Mouse (Mus musculus) hindbrain, postnatal 0 days (tissue): ENCODE measurements at regions not wholly inside any gene's neighbourhood (a gene's known extent, or its start where the extent isn't known, plus 50 kb on each side); places are given as distances from the start of the nearest gene placed in this dataset. TPM values are rescaled to one million over a fixed set of nuclear protein-coding genes. Genes with fewer than 3 reads are reported as not detected.

Source experiments
- ATAC-seq: fragments of 200-750 bp; cut with Nextera tagmentation; 2 replicates; pipeline ENCODE4 v1.8.0; 2017; ENCODE audit warnings: mild to moderate bottlenecking, moderate TSS enrichment, moderate library complexity
- DNase-seq: peaks from one replicate; pipeline ENCODE4 v3.0.0-alpha.2; 2015; ENCODE audit warnings: low spot score
- H3K27ac ChIP-seq: fragments of 300-500 bp; sonication (generic); 2 replicates; pipeline ENCODE4 v1.5.1; 2014; ENCODE audit warnings: mild to moderate bottlenecking
- H3K27me3 ChIP-seq: fragments of 300-500 bp; sonication (generic); 2 replicates; pipeline ENCODE4 v1.6.1; 2014; ENCODE audit warnings: low read length, mixed read lengths; ENCODE audit not compliant: insufficient read depth
- H3K36me3 ChIP-seq: fragments of 300-500 bp; sonication (generic); 2 replicates; pipeline ENCODE4 v1.6.1; 2014; ENCODE audit warnings: low read length, mixed read lengths; ENCODE audit not compliant: insufficient read depth
- H3K4me1 ChIP-seq: fragments of 300-500 bp; sonication (generic); 2 replicates; pipeline ENCODE4 v1.6.1; 2014; ENCODE audit warnings: antibody characterized with exemption, low read length, mixed read lengths; ENCODE audit not compliant: insufficient read depth
- H3K4me2 ChIP-seq: fragments of 300-500 bp; sonication (generic); 2 replicates; pipeline ENCODE4 v1.6.1; 2014; ENCODE audit warnings: low read depth, mild to moderate bottlenecking, low read length, moderate library complexity, mixed read lengths
- H3K4me3 ChIP-seq: fragments of 300-500 bp; sonication (generic); 2 replicates; pipeline ENCODE4 v1.5.1; 2014; ENCODE audit warnings: low read length
- H3K9ac ChIP-seq: fragments of 300-500 bp; sonication (generic); replicated peaks from 2 replicates; pipeline ENCODE4 v1.6.1; 2014; ENCODE audit warnings: mild to moderate bottlenecking, low read length, moderate library complexity, mixed read lengths
- H3K9me3 ChIP-seq: fragments of 300-500 bp; sonication (generic); 2 replicates; pipeline ENCODE4 v1.6.1; 2016; ENCODE audit warnings: low read length, mixed read lengths
- CTCF ChIP-seq: IDR thresholded peaks from 2 replicates; pipeline ENCODE4 v1.5.1; 2016; ENCODE audit warnings: antibody characterized with exemption, control low read depth, low read depth
- WGBS: fragments of 180-500 bp; shearing (Covaris S2); extraction: QIAGEN DNeasy Blood & Tissue Kit; methylation state at CpG from one replicate; pipeline ENCODE4 v1.1.7; 2014; 5-methylcytosine and 5-hydroxymethylcytosine counted together
- microRNA counts: library from miRNA; unstranded; fragments of <30 nt; microRNA quantifications from one replicate; lab custom pipeline; 2015
- microRNA-seq, 2 experiments: library from miRNA; unstranded; fragments of <30 nt; microRNA quantifications; one replicate each; pipeline ENCODE4; 2016

DNA sequence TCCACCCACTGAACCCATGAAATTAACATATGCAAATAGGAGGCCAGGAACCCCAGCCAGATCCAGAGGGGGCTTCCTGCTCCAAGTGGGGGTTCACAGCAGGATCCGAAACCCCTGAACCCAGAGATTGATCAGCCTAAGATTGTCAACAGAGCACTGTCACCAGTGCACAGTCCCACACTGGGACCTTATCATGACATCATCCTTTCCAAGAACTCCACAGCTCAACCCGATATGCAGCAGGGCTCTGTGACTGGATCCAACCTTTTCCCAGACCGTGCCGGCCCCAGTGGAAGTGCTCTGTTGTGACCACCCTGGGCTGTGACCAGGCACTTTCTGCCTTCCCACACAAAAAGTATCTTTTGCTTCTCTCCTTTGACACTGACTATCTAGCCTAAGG is 57.7 kb upstream of the Dio3 start:
- Histone ChIP-seq H3K4me3 (no peak overlapping the region), H3K27me3 (no peaks in the 10 kb centered on the region), H3K4me2 (no peak overlapping the region), H3K9ac (no peak overlapping the region), H3K9me3 (no peaks in the 10 kb centered on the region), H3K27ac (no peak overlapping the region), H3K36me3 (no peaks in the 10 kb centered on the region), H3K4me1 (no peaks in the 10 kb centered on the region)
- no peak for ATAC-seq
- TF ChIP-seq CTCF: no peak
- no peak for DNase-seq
- WGBS: 53% methylated on average over 4 of the region's 4 CpGs

DNA sequence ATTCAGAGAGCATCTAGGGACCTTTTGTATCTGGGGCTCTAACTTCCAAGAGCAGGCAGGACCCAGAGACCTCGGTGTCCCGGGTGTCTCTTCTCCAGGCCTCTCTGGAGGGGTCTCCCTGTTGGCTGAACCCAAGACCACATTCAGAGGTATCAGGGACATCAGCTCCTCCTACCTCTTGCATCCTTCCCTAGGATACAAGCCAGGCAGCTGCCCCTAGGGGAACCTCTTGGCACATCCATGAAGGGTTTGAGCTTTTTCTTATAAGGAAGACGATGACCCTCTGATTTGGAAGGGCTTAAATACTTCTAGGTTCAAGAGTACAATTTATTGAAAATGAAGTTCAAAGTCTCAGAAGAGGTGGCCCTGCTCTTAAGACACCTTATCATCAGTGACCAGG is 57.2 kb upstream of the Dio3 start:
- TF ChIP-seq CTCF: no peak
- Histone ChIP-seq H3K9me3 (no peaks in the 10 kb centered on the region), H3K4me3 (no peak overlapping the region), H3K27ac (no peak overlapping the region), H3K27me3 (no peaks in the 10 kb centered on the region), H3K36me3 (no peaks in the 10 kb centered on the region), H3K9ac (no peak overlapping the region), H3K4me2 (no peak overlapping the region), H3K4me1 (no peaks in the 10 kb centered on the region)
- ATAC-seq (no peak), DNase-seq (no peak)
- 62% methylated on average over 3 of the region's 3 CpGs for WGBS

DNA sequence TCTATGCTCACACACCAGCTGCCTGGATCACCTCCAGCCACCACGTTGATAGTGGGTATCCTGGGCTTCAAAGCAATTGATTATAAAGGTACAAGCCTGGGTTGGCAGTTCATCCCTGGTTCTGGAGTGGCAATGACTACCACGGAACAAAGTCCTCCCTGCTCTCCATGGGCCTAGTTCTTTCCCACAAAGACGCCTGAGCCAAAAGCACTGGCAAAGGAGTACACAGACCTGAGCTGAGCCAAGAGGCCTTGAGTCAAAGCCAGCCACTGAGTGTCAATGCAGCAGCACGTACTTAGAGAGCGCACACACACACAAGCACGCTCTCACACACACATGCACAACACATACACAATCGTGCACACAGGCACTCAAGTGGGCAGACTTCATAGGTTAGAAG is 54.6 kb upstream of the Dio3 start:
- no peaks in the 10 kb centered on the region for H3K9me3 ChIP-seq
- no peaks in the 10 kb centered on the region for H3K36me3 ChIP-seq
- no peak overlapping the region for H3K4me2 ChIP-seq
- WGBS: 77% methylated on average over 7 of the region's 7 CpGs
- H3K4me1 ChIP-seq: no peaks in the 10 kb centered on the region
- no peak overlapping the region for H3K4me3 ChIP-seq
- TF ChIP-seq CTCF: no peak
- no peak overlapping the region for H3K9ac ChIP-seq
- no peak for ATAC-seq
- no peak for DNase-seq
- no peaks in the 10 kb centered on the region for H3K27me3 ChIP-seq
- no peak overlapping the region for H3K27ac ChIP-seq

- Histone ChIP-seq H3K4me2 (no peak overlapping the region), H3K27me3 (no peaks in the 10 kb centered on the region), H3K9ac (no peak overlapping the region), H3K27ac (no peak overlapping the region), H3K9me3 (no peaks in the 10 kb centered on the region), H3K4me1 (no peaks in the 10 kb centered on the region), H3K4me3 (no peak overlapping the region), H3K36me3 (no peaks in the 10 kb centered on the region)
- peak; percentile 9 for DNase-seq
- TF ChIP-seq CTCF: no peak
- WGBS: 60% methylated on average over 12 of the region's 12 CpGs
- no peak for ATAC-seq
Observed at GRCm38 (mm10) chr12:110228011-110228411, 50.9 kb upstream of the Dio3 start.

MicroRNA genes in the stretch of these regions (microRNA counts, 519-probe panel; counts per million panel counts)
- microRNA mmu-miR-1193 (lab: Ali Mortazavi, UCI): 1,630 counts per million, percentile 20 among the panel's probes with 10 or more counts
- microRNA mmu-miR-1197 (lab: Ali Mortazavi, UCI): 948 counts per million, percentile 11 among the panel's probes with 10 or more counts
- 3,629 counts per million, percentile 62 among the panel's probes with 10 or more counts for microRNA mmu-miR-134 (lab: Ali Mortazavi, UCI)
- 4,138 counts per million, percentile 73 among the panel's probes with 10 or more counts for microRNA mmu-miR-154 (lab: Ali Mortazavi, UCI)
- microRNA mmu-miR-299 (lab: Ali Mortazavi, UCI): not detected
- 3,560 counts per million, percentile 61 among the panel's probes with 10 or more counts for microRNA mmu-miR-300 (lab: Ali Mortazavi, UCI)
- not detected for microRNA mmu-miR-3072 (lab: Ali Mortazavi, UCI)
- microRNA mmu-miR-323-3p (lab: Ali Mortazavi, UCI): 4,993 counts per million, percentile 84 among the panel's probes with 10 or more counts
- 370 counts per million, percentile 5 among the panel's probes with 10 or more counts for microRNA mmu-miR-323-5p (lab: Ali Mortazavi, UCI)
- microRNA mmu-miR-329 (lab: Ali Mortazavi, UCI): 4,877 counts per million, percentile 82 among the panel's probes with 10 or more counts
- 4,450 counts per million, percentile 77 among the panel's probes with 10 or more counts for microRNA mmu-miR-369-3p (lab: Ali Mortazavi, UCI)
- microRNA mmu-miR-369-5p (lab: Ali Mortazavi, UCI): 3,768 counts per million, percentile 66 among the panel's probes with 10 or more counts
- 4,981 counts per million, percentile 84 among the panel's probes with 10 or more counts for microRNA mmu-miR-376a (lab: Ali Mortazavi, UCI)
- microRNA mmu-miR-376b (lab: Ali Mortazavi, UCI): 5,744 counts per million, percentile 93 among the panel's probes with 10 or more counts
- 4,889 counts per million, percentile 83 among the panel's probes with 10 or more counts for microRNA mmu-miR-376c (lab: Ali Mortazavi, UCI)
- microRNA mmu-miR-377 (lab: Ali Mortazavi, UCI): 4,461 counts per million, percentile 77 among the panel's probes with 10 or more counts
- 2,832 counts per million, percentile 43 among the panel's probes with 10 or more counts for microRNA mmu-miR-379 (lab: Ali Mortazavi, UCI)
- 2,439 counts per million, percentile 37 among the panel's probes with 10 or more counts for microRNA mmu-miR-380-3p (lab: Ali Mortazavi, UCI)
- 1,283 counts per million, percentile 16 among the panel's probes with 10 or more counts for microRNA mmu-miR-380-5p (lab: Ali Mortazavi, UCI)
- 4,484 counts per million, percentile 79 among the panel's probes with 10 or more counts for microRNA mmu-miR-381 (lab: Ali Mortazavi, UCI)
- microRNA mmu-miR-382 (lab: Ali Mortazavi, UCI): 5,802 counts per million, percentile 93 among the panel's probes with 10 or more counts
- 1,791 counts per million, percentile 22 among the panel's probes with 10 or more counts for microRNA mmu-miR-409-3p (lab: Ali Mortazavi, UCI)
- microRNA mmu-miR-409-5p (lab: Ali Mortazavi, UCI): 3,433 counts per million, percentile 58 among the panel's probes with 10 or more counts
- 5,571 counts per million, percentile 91 among the panel's probes with 10 or more counts for microRNA mmu-miR-410 (lab: Ali Mortazavi, UCI)
- microRNA mmu-miR-411 (lab: Ali Mortazavi, UCI): 3,329 counts per million, percentile 55 among the panel's probes with 10 or more counts
- microRNA mmu-miR-412 (lab: Ali Mortazavi, UCI): not detected
- not detected for microRNA mmu-miR-453 (lab: Ali Mortazavi, UCI)
- microRNA mmu-miR-485 (lab: Ali Mortazavi, UCI): 1,422 counts per million, percentile 18 among the panel's probes with 10 or more counts
- microRNA mmu-miR-487b (lab: Ali Mortazavi, UCI): 5,825 counts per million, percentile 94 among the panel's probes with 10 or more counts
- not detected for microRNA mmu-miR-494 (lab: Ali Mortazavi, UCI)
- microRNA mmu-miR-495 (lab: Ali Mortazavi, UCI): 5,282 counts per million, percentile 87 among the panel's probes with 10 or more counts
- microRNA mmu-miR-496 (lab: Ali Mortazavi, UCI): 2,404 counts per million, percentile 36 among the panel's probes with 10 or more counts
- microRNA mmu-miR-539 (lab: Ali Mortazavi, UCI): 4,184 counts per million, percentile 73 among the panel's probes with 10 or more counts
- 3,641 counts per million, percentile 62 among the panel's probes with 10 or more counts for microRNA mmu-miR-541 (lab: Ali Mortazavi, UCI)
- 4,866 counts per million, percentile 82 among the panel's probes with 10 or more counts for microRNA mmu-miR-543 (lab: Ali Mortazavi, UCI)
- microRNA mmu-miR-544 (lab: Ali Mortazavi, UCI): 1,861 counts per million, percentile 25 among the panel's probes with 10 or more counts
- not detected for microRNA mmu-miR-654-3p (lab: Ali Mortazavi, UCI)
- microRNA mmu-miR-654-5p (lab: Ali Mortazavi, UCI): not detected
- microRNA mmu-miR-666-3p (lab: Ali Mortazavi, UCI): not detected
- microRNA mmu-miR-666-5p (lab: Ali Mortazavi, UCI): not detected
- 3,421 counts per million, percentile 57 among the panel's probes with 10 or more counts for microRNA mmu-miR-667 (lab: Ali Mortazavi, UCI)
- 1,999 counts per million, percentile 28 among the panel's probes with 10 or more counts for microRNA mmu-miR-668 (lab: Ali Mortazavi, UCI)
- microRNA mmu-miR-679 (lab: Ali Mortazavi, UCI): not detected
- not detected for microRNA mmu-miR-758 (lab: Ali Mortazavi, UCI)
- not detected for microRNA mmu-miR-882 (lab: Ali Mortazavi, UCI)

Small RNA genes in the stretch of these regions (microRNA-seq; reads per million reads assigned to microRNA genes)
- gene Gm24321 (0 reads per million in 2 experiments), gene Gm25252 (0 reads per million in 2 experiments), gene Gm25750 (0 reads per million in 2 experiments), gene Gm27379 (0.18 to 0.36 reads per million in 2 experiments), gene Gm44322 (0 reads per million in 2 experiments), gene Mir1193 (444 to 511 reads per million in 2 experiments), gene Mir1197 (10.6 to 12.9 reads per million in 2 experiments), gene Mir134 (1,575 to 1,833 reads per million in 2 experiments), gene Mir154 (2,851 to 3,715 reads per million in 2 experiments), gene Mir299a (0 reads per million in 2 experiments), gene Mir299b (0 reads per million in 2 experiments), gene Mir300 (2,030 to 2,138 reads per million in 2 experiments), gene Mir3072 (69.8 to 82.3 reads per million in 2 experiments), gene Mir323 (1,911 to 3,514 reads per million in 2 experiments), gene Mir329 (350 to 600 reads per million in 2 experiments), gene Mir369 (8,938 to 10,781 reads per million in 2 experiments), gene Mir376a (0 reads per million in 2 experiments), gene Mir376b (866 to 909 reads per million in 2 experiments), gene Mir376c (655 to 985 reads per million in 2 experiments), gene Mir377 (73.3 to 95.7 reads per million in 2 experiments), gene Mir379 (4,633 to 4,960 reads per million in 2 experiments), gene Mir380 (0 reads per million in 2 experiments), gene Mir381 (5,820 to 7,695 reads per million in 2 experiments), gene Mir382 (10,835 to 11,735 reads per million in 2 experiments), gene Mir409 (0 reads per million in 2 experiments), gene Mir410 (398 to 484 reads per million in 2 experiments), gene Mir411 (8,375 to 9,565 reads per million in 2 experiments), gene Mir412 (153 to 228 reads per million in 2 experiments), gene Mir453 (0 reads per million in 2 experiments), gene Mir485 (465 to 556 reads per million in 2 experiments), gene Mir487b (53,623 to 59,487 reads per million in 2 experiments), gene Mir494 (108 to 124 reads per million in 2 experiments), gene Mir495 (149 to 264 reads per million in 2 experiments), gene Mir496a (499 to 1,098 reads per million in 2 experiments), gene Mir539 (0 reads per million in 2 experiments), gene Mir541 (2,330 to 3,582 reads per million in 2 experiments), gene Mir543 (461 to 676 reads per million in 2 experiments), gene Mir544 (40.0 to 67.2 reads per million in 2 experiments), gene Mir654 (0 reads per million in 2 experiments), gene Mir666 (310 to 315 reads per million in 2 experiments), gene Mir667 (141 to 265 reads per million in 2 experiments), gene Mir668 (160 to 209 reads per million in 2 experiments), gene Mir679 (35.8 to 39.7 reads per million in 2 experiments), gene Mir758 (86.2 to 146 reads per million in 2 experiments), gene Mir882 (0 reads per million in 2 experiments)
